Mouse (Mus musculus): ENCODE data around the gene Olfr549. TPM values are rescaled to one million over a fixed set of nuclear protein-coding genes. Genes with fewer than 3 reads are reported as not detected.
A peak's percentile ranks its signal among the peaks of the same experiment; 100 is the strongest.

Olfr549 gene
- not detected in 2 replicates for polyA plus RNA-seq (2012; rRNA removed)

DNA sequence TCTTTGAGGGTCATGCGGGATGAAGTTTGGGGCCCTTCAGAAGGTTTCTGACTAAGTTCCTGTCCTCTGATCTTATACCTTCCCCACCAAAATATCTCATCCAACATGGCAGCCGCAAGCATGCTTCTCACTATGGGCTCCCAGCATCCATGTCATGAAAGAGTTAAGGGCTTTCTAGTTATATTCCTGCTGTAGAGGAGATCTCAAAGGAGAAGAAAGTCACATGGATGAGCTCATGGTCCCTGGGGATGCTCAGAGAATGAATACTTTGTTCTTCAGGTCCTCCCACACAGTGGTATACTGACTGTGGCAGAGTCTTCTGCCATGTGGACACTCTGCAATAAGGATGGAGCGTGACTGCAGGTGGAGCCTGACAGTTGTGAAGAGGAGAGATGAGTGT lies at the start of gene Olfr549:
Gene Olfr549, plus strand, starts transcription at position 301 of the 400 bp plus-strand sequence.
- TF ChIP-seq CTCF (IDR thresholded peaks at IDR 0.05; ENCODE audit: extremely low read depth, insufficient read depth, low read length) (no peak), POLR2A (IDR thresholded peaks at IDR 0.05; ENCODE audit: extremely low read depth, insufficient read depth, low read length) (no peak)

DNA sequence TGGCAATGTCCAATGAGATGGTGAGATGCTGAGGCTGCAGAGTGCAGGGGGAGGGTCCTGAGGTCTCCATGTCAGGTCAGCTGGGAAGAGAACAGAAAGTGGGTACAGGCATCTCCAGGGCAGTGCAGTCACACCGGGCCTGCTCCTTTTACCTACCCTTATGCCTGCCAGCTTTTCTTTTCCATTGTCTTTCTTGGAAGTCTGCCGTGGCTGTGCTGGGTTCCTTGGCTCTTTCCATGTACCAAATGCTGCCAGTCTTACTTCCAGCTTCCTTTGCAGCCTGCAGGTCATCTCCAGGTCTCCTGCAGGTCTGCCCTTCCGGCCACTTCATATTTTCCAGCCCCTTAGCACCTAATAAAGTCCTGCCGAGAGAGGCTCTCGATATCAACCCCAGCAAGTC lies 47.7 kb upstream of the Olfr549 start:
- Histone ChIP-seq H3K27ac (ENCODE audit: insufficient read depth, low read length) (no peak overlapping the region), H3K4me1 (ENCODE audit: control insufficient read depth, insufficient read depth, low read length) (no peaks in the 10 kb centered on the region), H3K4me3 (ENCODE audit: insufficient read depth, low read length) (no peak overlapping the region)
- TF ChIP-seq CTCF (IDR thresholded peaks at IDR 0.05; ENCODE audit: extremely low read depth, insufficient read depth, low read length): no peak
- no peak for TF ChIP-seq POLR2A (IDR thresholded peaks at IDR 0.05; ENCODE audit: extremely low read depth, insufficient read depth, low read length)

More for the DNA sequence above, at the start of gene Olfr549:
- H3K4me1 ChIP-seq (ENCODE audit: control insufficient read depth, insufficient read depth, low read length): no peaks in the 10 kb centered on the region
- H3K4me3 ChIP-seq (ENCODE audit: insufficient read depth, low read length): no peak within 1 kb of the TSS
- H3K27ac ChIP-seq (ENCODE audit: insufficient read depth, low read length): no peak within 1 kb of the TSS

DNA sequence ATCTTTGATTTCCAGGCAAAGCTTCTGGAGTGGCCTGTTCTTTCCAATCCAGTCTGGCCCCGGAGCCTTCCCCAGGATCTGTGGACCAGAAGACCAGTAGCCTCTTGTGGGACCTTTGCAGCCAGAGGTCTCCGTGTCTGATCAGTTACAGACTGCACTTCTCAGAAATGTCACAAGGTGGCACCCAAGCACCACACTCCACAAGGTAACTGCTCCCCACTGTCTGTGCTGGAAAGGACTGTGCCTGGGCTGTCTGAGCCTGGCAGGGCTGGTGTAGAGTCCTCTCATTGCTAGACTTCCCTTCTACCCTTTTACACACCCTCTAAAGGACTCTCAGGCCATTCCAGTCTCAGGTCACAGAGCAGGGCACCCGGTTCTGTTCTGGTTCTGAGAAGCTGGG lies 42.8 kb upstream of the Olfr549 start:
- Histone ChIP-seq H3K4me1 (ENCODE audit: control insufficient read depth, insufficient read depth, low read length) (no peaks in the 10 kb centered on the region), H3K4me3 (ENCODE audit: insufficient read depth, low read length) (no peak overlapping the region), H3K27ac (ENCODE audit: insufficient read depth, low read length) (no peak overlapping the region)
- peak; percentile 92 for TF ChIP-seq CTCF (IDR thresholded peaks at IDR 0.05; ENCODE audit: extremely low read depth, insufficient read depth, low read length)
- no peak for TF ChIP-seq POLR2A (IDR thresholded peaks at IDR 0.05; ENCODE audit: extremely low read depth, insufficient read depth, low read length)

DNA sequence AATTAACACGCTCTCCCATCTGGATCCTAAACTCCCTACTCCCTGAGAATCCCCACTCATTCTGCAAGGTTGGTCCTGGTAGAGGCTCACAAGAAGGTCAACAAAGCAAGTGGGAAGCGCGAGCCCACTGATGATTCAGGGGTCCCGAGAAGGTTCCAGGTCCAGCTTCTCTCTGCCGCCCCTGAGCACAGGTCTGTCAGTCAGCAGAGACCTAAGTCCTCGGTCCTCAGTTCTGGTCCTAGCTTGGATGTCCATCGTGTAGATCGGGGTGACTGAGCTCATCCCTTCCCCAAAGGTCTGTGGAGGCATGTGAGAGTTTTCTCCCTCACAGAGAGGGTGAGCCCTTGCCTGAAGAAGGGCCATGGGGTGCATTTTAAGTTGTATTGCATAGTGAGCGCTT lies 41.6 kb upstream of the Olfr549 start:
- no peaks in the 10 kb centered on the region for H3K4me1 ChIP-seq (ENCODE audit: control insufficient read depth, insufficient read depth, low read length)
- TF ChIP-seq POLR2A (IDR thresholded peaks at IDR 0.05; ENCODE audit: extremely low read depth, insufficient read depth, low read length): no peak
- no peak for TF ChIP-seq CTCF (IDR thresholded peaks at IDR 0.05; ENCODE audit: extremely low read depth, insufficient read depth, low read length)
- no peak overlapping the region for H3K27ac ChIP-seq (ENCODE audit: insufficient read depth, low read length)
- H3K4me3 ChIP-seq (ENCODE audit: insufficient read depth, low read length): no peak overlapping the region

DNA sequence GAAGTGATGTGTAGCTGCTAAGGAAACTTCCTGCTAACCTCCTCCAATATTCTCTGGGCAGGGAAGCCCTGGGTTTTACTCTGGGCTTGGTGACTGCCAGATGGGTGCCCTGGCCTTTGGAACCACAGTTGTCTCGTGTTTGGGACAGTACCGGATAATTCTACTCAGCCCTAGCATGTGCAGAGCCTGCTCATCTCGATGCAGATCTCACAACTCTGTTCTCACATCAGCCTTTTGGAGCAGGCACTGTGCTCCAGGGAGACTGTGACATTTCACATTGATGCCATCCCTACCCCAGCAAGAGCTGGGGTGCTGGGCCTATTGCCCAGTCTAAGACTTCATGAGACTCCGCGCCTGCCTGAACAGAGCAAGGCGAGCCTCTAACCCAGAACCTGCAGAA lies 41.0 kb upstream of the Olfr549 start:
- Histone ChIP-seq H3K4me3 (ENCODE audit: insufficient read depth, low read length) (no peak overlapping the region), H3K4me1 (ENCODE audit: control insufficient read depth, insufficient read depth, low read length) (no peaks in the 10 kb centered on the region), H3K27ac (ENCODE audit: insufficient read depth, low read length) (no peak overlapping the region)
- TF ChIP-seq POLR2A (IDR thresholded peaks at IDR 0.05; ENCODE audit: extremely low read depth, insufficient read depth, low read length) (no peak), CTCF (IDR thresholded peaks at IDR 0.05; ENCODE audit: extremely low read depth, insufficient read depth, low read length) (no peak)

DNA sequence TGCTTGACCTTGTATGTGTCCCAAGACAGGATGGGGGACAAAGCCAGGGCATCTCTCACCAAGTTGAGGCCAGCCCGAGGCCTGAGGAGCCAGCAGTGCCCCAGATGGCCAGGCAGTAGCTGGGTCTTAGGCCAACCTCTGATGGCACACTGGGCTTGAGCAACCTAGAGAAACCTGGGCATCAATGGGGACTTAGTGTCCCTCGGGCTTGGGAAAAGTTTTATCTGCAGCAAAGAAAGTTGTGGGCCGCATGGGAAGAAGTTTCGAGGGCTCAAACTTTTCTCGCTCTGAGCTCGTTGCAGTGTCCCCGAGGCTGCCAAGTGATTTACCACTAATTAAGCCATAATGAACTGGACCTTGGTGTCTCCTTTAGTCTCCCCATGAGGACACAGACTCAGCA lies 39.9 kb upstream of the Olfr549 start:
- Histone ChIP-seq H3K4me3 (ENCODE audit: insufficient read depth, low read length) (no peak overlapping the region), H3K4me1 (ENCODE audit: control insufficient read depth, insufficient read depth, low read length) (no peaks in the 10 kb centered on the region), H3K27ac (ENCODE audit: insufficient read depth, low read length) (no peak overlapping the region)
- TF ChIP-seq POLR2A (IDR thresholded peaks at IDR 0.05; ENCODE audit: extremely low read depth, insufficient read depth, low read length) (no peak), CTCF (IDR thresholded peaks at IDR 0.05; ENCODE audit: extremely low read depth, insufficient read depth, low read length) (no peak)

DNA sequence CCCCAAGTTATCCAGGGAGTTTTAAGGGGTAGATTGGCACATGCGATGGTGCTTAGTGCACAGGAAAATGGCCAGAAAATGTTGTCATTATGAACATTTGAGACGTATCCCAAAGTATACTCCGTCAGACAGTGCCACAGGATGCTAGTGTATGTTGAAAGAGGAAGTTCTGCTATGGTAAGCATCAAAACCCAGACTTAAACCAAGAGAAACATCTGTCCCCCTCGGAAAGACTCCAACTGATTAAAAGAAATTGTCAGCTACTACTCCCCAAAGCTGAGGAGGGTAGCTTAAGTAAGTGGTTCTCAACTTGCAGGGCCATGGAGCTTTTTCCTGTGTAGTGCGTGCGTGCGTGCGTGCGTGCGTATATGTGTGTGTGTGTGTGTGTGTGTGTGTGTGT lies 37.7 kb upstream of the Olfr549 start:
- H3K4me3 ChIP-seq (ENCODE audit: insufficient read depth, low read length): no peak overlapping the region
- no peak overlapping the region for H3K27ac ChIP-seq (ENCODE audit: insufficient read depth, low read length)
- H3K4me1 ChIP-seq (ENCODE audit: control insufficient read depth, insufficient read depth, low read length): no peaks in the 10 kb centered on the region
- no peak for TF ChIP-seq POLR2A (IDR thresholded peaks at IDR 0.05; ENCODE audit: extremely low read depth, insufficient read depth, low read length)
- no peak for TF ChIP-seq CTCF (IDR thresholded peaks at IDR 0.05; ENCODE audit: extremely low read depth, insufficient read depth, low read length)

DNA sequence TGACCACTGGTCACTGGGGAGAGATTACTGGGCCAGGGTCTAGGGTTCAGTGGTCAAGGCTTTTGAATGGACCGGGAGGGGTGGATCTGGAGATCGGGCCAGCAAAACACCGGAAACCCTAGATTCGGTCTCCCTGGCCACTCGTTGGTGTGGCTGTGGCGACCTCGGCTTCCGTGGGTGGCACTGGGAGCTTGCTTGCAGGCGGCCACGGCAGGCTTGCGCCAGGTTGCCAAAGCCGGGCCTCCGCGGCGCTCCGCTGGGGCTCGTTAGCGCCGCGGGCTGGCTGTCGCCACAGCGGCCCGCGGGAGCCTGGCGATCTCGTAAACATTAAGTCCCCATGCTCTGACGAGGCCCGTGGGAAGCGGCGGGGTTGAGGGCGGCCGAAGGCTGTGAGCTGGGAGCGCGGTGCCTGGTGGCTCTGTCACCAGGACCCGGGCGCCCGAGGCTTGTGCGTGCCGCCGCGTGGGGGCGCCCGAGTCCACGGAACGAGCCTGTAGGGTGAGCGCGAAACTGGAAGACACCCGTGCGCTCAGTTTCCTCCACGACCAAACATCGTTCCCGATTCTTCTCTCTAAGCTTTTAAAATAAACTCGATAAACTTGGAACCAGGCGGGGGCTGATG lies 36.7 kb upstream of the Olfr549 start:
- TF ChIP-seq CTCF (IDR thresholded peaks at IDR 0.05; ENCODE audit: extremely low read depth, insufficient read depth, low read length) (peak; percentile 52), POLR2A (IDR thresholded peaks at IDR 0.05; ENCODE audit: extremely low read depth, insufficient read depth, low read length) (no peak)
- peak overlapping the region; percentile 24; the same call in 1 of the 2 replicates for H3K4me3 ChIP-seq (ENCODE audit: insufficient read depth, low read length)
- no peak overlapping the region for H3K27ac ChIP-seq (ENCODE audit: insufficient read depth, low read length)
- H3K4me1 ChIP-seq (ENCODE audit: control insufficient read depth, insufficient read depth, low read length): no peaks in the 10 kb centered on the region

DNA sequence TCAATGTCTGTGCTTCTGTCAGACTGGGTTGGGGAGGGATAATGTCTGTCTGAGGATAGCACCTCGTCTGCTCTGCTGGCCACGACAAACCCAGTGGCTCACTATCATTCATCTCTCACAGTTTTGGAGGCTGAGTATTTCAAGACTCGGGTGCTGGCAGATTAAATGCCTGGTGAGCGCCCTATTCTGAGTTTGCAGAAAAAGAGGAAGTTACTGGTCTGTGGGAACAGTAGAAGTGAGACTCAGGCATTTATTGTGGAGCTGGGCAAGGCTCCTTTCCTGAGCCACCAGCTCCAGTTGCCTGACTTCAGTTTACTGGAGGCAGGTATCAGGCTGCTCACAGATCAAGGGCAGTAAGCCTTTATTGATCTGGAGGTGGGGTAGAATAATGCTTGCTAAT lies 35.5 kb upstream of the Olfr549 start:
- no peaks in the 10 kb centered on the region for H3K4me1 ChIP-seq (ENCODE audit: control insufficient read depth, insufficient read depth, low read length)
- H3K27ac ChIP-seq (ENCODE audit: insufficient read depth, low read length): no peak overlapping the region
- TF ChIP-seq POLR2A (IDR thresholded peaks at IDR 0.05; ENCODE audit: extremely low read depth, insufficient read depth, low read length) (no peak), CTCF (IDR thresholded peaks at IDR 0.05; ENCODE audit: extremely low read depth, insufficient read depth, low read length) (no peak)
- no peak overlapping the region for H3K4me3 ChIP-seq (ENCODE audit: insufficient read depth, low read length)

DNA sequence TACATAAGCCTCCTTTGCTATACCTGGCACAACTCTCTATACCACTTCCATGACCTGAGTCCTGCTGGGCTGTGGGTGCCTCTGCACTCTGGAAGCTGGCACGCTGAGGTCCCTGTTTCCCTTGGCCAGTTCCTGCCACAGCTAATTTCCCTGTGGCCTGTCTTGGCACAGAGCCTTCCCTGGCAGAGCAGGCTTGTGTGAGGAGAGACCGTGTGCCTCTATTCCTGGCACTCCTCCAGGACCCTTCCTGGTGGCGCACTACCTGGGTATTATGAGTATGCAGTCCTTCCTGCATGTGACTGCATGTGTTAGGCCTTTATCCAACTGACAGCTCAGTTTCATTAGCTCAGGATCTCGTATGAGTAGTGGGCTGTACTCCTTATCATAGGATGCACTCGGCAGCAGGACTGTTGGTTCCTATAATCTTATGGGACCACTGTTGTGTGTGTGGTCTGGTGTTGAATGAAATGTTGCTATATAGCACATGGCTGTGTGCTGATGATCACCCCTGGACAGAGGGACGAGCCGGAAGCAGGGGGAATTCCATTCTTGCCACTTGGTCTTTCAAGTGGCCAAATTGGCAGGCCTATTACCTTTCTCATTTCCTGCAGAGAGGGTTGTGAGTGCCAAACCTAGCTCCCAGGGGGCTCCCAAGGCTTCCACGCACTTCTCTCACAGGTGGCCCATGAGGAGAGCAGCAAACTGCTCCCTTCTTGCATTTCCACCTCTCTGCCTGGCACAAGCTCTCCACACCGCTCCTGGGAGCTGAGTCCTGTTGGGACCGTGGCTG lies 33.2 kb upstream of the Olfr549 start:
- TF ChIP-seq CTCF (IDR thresholded peaks at IDR 0.05; ENCODE audit: extremely low read depth, insufficient read depth, low read length) (no peak), POLR2A (IDR thresholded peaks at IDR 0.05; ENCODE audit: extremely low read depth, insufficient read depth, low read length) (no peak)

More for the DNA sequence above, 33.2 kb upstream of the Olfr549 start:
- Histone ChIP-seq H3K4me3 (ENCODE audit: insufficient read depth, low read length) (no peak overlapping the region), H3K27ac (ENCODE audit: insufficient read depth, low read length) (no peak overlapping the region), H3K4me1 (ENCODE audit: control insufficient read depth, insufficient read depth, low read length) (no peaks in the 10 kb centered on the region)
